Mouse (Mus musculus) left cerebral cortex, adult 6 months (tissue): ENCODE results near the gene Rnf213. TPM values are rescaled to one million over a fixed set of nuclear protein-coding genes. Genes with fewer than 3 reads are reported as not detected.

ENCODE experiments used
- long read RNA-seq, 2 experiments: library from polyadenylated mRNA; unstranded; transcript quantifications; one replicate each; pipeline ENCODE4 v2.0.0; 2019 to 2020
- polyA plus RNA-seq: library from polyadenylated mRNA; unstranded; fragments of <200 nt; fragmentation: Nextera tagmentation; gene quantifications from 2 replicates; pipeline ENCODE4 v1.2.3, GENCODE M21; 2021

Gene Rnf213
- 0.60 and 0.70 TPM in 2 replicates for polyA plus RNA-seq
- long read RNA-seq, experiment 1, partial matches to known transcripts = 1 of 2 reads
- long read RNA-seq, experiment 1, other reads (novel, unspliced or antisense) = 1 of 2 reads
- long read RNA-seq, experiment 2, partial matches to known transcripts = 0 of 1 reads
- long read RNA-seq, experiment 2, other reads (novel, unspliced or antisense) = 1 of 1 reads

GRCm38 (mm10) chr11:119392800-119393482, at the start of gene Rnf213:
Gene Rnf213 (plus strand): TSS chr11:119393100.

GRCm38 (mm10) chr11:119355443-119356385, 37.2 kb upstream of the Rnf213 start, which contains the start of the genes Sgsh and Slc26a11:
Gene Sgsh (minus strand): TSS chr11:119355536.
Gene Slc26a11 (plus strand): TSS chr11:119355557.

GRCm38 (mm10) chr11:119490861-119491689, 98.2 kb downstream of the Rnf213 start, which contains the start of gene Endov:
Gene Endov (plus strand): TSS chr11:119491347.

Other genes with a start within 250 kb of the Rnf213 start
- gene Tbc1d16, start 164.6 kb upstream of the Rnf213 start, polyA plus RNA-seq = 6.4 and 7.0 TPM in 2 replicates
- 0.79 and 1.1 TPM in 2 replicates for gene Ccdc40, start 164.5 kb upstream of the Rnf213 start, polyA plus RNA-seq
- 147 and 167 TPM in 2 replicates for gene Gaa, start 125.2 kb upstream of the Rnf213 start, polyA plus RNA-seq
- gene Eif4a3, start 93.0 kb upstream of the Rnf213 start, polyA plus RNA-seq = 153 and 159 TPM in 2 replicates
- gene Card14, start 85.3 kb upstream of the Rnf213 start, polyA plus RNA-seq = 0.06 and 0.10 TPM in 2 replicates
- 2.5 and 3.2 TPM in 2 replicates for gene Sgsh, start 37.6 kb upstream of the Rnf213 start, polyA plus RNA-seq
- gene Slc26a11, start 37.5 kb upstream of the Rnf213 start, polyA plus RNA-seq = 2.9 and 3.0 TPM in 2 replicates
- 5.5 and 8.8 TPM in 2 replicates for gene Endov, start 98.2 kb downstream of the Rnf213 start, polyA plus RNA-seq
- gene Nptx1, start 154.7 kb downstream of the Rnf213 start, polyA plus RNA-seq = 99.1 and 138 TPM in 2 replicates
- gene Rptor, start 209.8 kb downstream of the Rnf213 start, polyA plus RNA-seq = 9.8 and 20.5 TPM in 2 replicates